Mouse (Mus musculus) v-Abl transformed pro-B cells (cell line): ENCODE data around the gene Vmn2r115.
"Not testable (repeated sequence)": the region's sequence is repeated elsewhere in the genome, so short reads cannot be mapped to it uniquely, and the experiment has no call there.

Experiments used
- in situ Hi-C, 2 experiments: fragments of 400-800 bp; cut with MboI; formaldehyde crosslinking; loops; one replicate each; pipeline ENCODE4 v1.15.1; 2025; ENCODE audit not compliant: unreplicated experiment in 2 of 2

Gene Vmn2r115

DNA sequence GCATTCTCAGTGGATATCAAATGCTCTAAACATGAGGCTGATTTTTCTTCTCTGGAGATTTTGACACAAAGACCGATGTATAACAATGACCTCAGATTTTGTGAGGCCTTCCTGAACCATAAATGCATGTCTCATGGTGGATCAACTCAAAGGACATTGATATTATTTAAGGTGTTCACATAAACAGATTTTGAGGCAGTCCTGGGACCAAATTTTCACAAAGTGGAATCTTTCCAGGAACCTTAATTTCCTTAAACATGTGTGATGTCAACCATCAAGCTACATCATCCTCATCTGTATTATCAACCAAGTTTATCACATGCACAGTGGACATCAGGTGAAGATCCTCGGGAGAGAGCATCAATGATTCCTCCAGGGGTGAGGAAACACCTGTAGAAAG lies at the start of gene Vmn2r115:
Gene Vmn2r115 (plus strand): TSS at position 301 of the 400 bp plus-strand sequence.
- in situ Hi-C loops = not testable (repeated sequence)

DNA sequence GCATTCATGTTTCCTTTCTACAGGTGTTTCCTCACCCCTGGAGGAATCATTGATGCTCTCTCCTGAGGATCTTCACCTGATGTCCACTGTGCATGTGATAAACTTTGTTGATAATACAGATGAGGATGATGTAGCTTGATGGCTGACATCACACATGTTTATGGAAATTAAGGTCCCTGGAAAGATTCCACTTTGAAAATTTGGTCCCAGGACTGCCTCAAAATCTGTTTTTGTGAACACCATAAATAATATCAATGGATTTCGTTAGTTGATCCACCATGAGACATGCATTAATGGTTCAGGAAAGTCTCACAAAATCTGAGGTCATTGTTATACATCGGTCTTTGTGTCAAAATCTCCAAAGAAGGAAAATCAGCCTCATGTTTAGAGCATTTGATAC lies 31.1 kb upstream of the Vmn2r115 start, which contains the start of gene Vmn2r114:
Gene Vmn2r114 (minus strand): TSS at position 101 of the 400 bp plus-strand sequence.
- in situ Hi-C loops = loop anchor here in 1 of 2 experiments (5.0 kb wide), 1 partner anchor 165 kb away; the partner anchor contains the start of gene Vmn2r117

DNA sequence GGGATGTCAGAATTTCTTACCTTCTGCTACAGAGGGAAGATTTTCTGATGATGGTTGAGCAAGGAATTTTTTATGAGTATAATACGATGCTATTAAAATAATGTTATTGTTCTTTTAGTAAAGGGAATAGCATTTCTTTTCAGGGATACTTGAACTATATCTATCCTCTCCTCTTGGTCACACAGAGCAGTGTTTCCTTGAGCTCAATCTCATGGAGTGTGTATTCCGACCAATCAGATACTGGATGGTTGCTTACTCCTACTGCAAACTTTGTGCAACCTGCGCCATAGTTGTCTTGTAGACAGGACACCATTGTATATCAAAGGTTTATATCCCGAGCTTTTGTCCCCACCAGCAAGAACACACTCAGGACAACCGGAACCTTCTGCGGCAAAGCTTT lies 12.9 kb upstream of the Vmn2r115 start:
- in situ Hi-C loops = no loop called here

DNA sequence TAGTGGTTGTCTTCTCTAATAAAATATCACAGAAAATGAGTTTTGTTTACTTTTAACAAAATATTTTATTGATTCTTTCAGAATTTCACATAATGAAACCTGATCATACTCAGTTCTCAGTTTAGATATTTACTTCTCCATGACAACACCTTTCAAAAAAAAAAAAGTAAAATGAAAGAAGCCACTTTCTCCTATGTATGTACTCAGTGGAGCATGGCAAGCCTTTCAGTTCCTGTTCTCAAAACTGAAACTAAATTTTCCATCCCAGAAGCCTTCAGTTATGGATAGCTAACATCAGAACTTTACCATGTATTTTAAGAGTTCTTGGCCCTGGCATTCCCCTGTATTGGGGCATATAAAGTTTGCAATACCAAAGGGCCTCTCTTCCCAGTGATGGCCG lies 8.1 kb downstream of the Vmn2r115 start:
- in situ Hi-C loops = no loop called here

DNA sequence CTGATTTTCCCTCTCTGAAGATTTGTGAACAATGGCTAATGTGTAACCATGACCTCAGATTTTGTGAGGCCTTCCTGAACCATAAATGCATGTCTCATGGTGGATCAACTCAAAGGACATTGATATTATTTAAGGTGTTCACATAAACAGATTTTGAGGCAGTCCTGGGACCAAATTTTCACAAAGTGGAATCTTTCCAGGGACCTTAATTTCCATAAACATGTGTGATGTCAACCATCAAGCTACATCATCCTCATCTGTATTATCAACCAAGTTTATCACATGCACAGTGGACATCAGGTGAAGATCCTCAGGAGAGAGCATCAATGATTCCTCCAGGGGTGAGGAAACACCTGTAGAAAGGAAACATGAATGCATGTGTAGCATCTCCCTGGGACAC lies 40.8 kb downstream of the Vmn2r115 start, which contains the start of gene Vmn2r116:
Gene Vmn2r116 (plus strand): TSS at position 301 of the 400 bp plus-strand sequence.
- in situ Hi-C loops = not testable (repeated sequence)
